Mouse (Mus musculus): ENCODE measurements around the gene Cpn2. TPM values are rescaled to one million over a fixed set of nuclear protein-coding genes. Genes with fewer than 3 reads are reported as not detected.

The Cpn2 gene
- polyA plus RNA-seq, 1 experiment from 2014 or later: not detected

- no peak overlapping the region for H3K4me2 ChIP-seq
- no peak overlapping the region for H3K9ac ChIP-seq
- H3K27ac ChIP-seq: no peak overlapping the region
- ATAC-seq (ENCODE audit: insufficient number of reproducible peaks, insufficient read depth, low FRiP score, low TSS enrichment, low read depth): no peak
- 84% methylated on average over 6 of the region's 6 CpGs for WGBS
- peaks cover 36% of the 10 kb centered on the region for H3K27me3 ChIP-seq
- H3K9me3 ChIP-seq: no peaks in the 10 kb centered on the region
- H3K4me3 ChIP-seq: no peak overlapping the region
- no peaks in the 10 kb centered on the region for H3K4me1 ChIP-seq
- H3K36me3 ChIP-seq: no peaks in the 10 kb centered on the region
Observed at GRCm38 (mm10) chr16:30302686-30303085, 35.4 kb upstream of the Cpn2 start.

DNA sequence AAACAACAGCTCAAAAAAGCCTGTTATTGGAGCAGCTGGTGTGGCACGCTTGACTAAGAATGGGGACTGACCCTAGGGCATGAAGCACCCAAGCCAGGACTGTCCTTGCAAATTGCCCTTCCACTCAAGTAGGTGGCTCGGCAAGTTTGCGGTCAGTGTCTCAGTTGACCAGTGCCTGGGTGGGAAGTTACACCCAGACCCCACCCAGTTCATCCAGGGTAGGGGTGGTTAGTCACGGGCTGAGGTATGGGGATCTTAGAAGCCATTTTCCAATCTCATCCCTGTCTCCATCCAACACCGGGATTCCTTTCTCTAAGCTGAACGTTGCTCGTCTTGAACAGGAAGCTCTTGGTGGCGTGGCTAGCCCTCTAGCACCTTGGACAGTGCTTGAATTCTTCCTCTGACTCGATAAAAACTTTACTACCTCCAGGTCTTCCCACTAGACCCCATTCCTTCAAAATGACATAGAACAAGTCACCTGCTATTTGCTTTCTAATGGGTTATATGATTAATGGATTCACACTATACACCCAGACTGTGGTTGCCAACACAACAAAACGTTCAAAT lies 32.5 kb upstream of the Cpn2 start:
- WGBS: 59% methylated on average over 10 of the region's 10 CpGs
- H3K36me3 ChIP-seq: no peaks in the 10 kb centered on the region
- H3K4me3 ChIP-seq: no peak overlapping the region
- no peaks in the 10 kb centered on the region for H3K4me1 ChIP-seq
- H3K27me3 ChIP-seq: peaks cover 18% of the 10 kb centered on the region
- ATAC-seq (ENCODE audit: insufficient number of reproducible peaks, insufficient read depth, low FRiP score, low TSS enrichment, low read depth): no peak
- no peak overlapping the region for H3K27ac ChIP-seq
- H3K9me3 ChIP-seq: no peaks in the 10 kb centered on the region
- no peak overlapping the region for H3K4me2 ChIP-seq
- no peak overlapping the region for H3K9ac ChIP-seq

GRCm38 (mm10) chr16:30297450-30297849 lies 30.2 kb upstream of the Cpn2 start:
- no peaks in the 10 kb centered on the region for H3K36me3 ChIP-seq
- WGBS: 82% methylated on average over 7 of the region's 7 CpGs
- H3K9me3 ChIP-seq: no peaks in the 10 kb centered on the region
- 0 out of 2 replicates have a peak, but pooled peaks cover 3% of the 10 kb centered on the region for H3K27me3 ChIP-seq
- no peak overlapping the region for H3K9ac ChIP-seq
- H3K4me3 ChIP-seq: no peak overlapping the region
- no peak overlapping the region for H3K27ac ChIP-seq
- no peak overlapping the region for H3K4me2 ChIP-seq
- peaks cover 6% of the 10 kb centered on the region; the same call in 1 of the 2 replicates for H3K4me1 ChIP-seq
- ATAC-seq (ENCODE audit: insufficient number of reproducible peaks, insufficient read depth, low FRiP score, low TSS enrichment, low read depth): no peak

- WGBS: 85% methylated on average over 11 of the region's 11 CpGs
- ATAC-seq (ENCODE audit: insufficient number of reproducible peaks, insufficient read depth, low FRiP score, low TSS enrichment, low read depth): no peak
- no peak overlapping the region for H3K4me2 ChIP-seq
- no peaks in the 10 kb centered on the region for H3K36me3 ChIP-seq
- H3K9me3 ChIP-seq: no peaks in the 10 kb centered on the region
- H3K9ac ChIP-seq: no peak overlapping the region
- 0 out of 2 replicates have a peak, but pooled peaks cover 2% of the 10 kb centered on the region for H3K27me3 ChIP-seq
- no peak overlapping the region for H3K27ac ChIP-seq
- peaks cover 6% of the 10 kb centered on the region; the same call in 1 of the 2 replicates for H3K4me1 ChIP-seq
- no peak overlapping the region for H3K4me3 ChIP-seq
Observed at GRCm38 (mm10) chr16:30296601-30297275, 29.4 kb upstream of the Cpn2 start.

DNA sequence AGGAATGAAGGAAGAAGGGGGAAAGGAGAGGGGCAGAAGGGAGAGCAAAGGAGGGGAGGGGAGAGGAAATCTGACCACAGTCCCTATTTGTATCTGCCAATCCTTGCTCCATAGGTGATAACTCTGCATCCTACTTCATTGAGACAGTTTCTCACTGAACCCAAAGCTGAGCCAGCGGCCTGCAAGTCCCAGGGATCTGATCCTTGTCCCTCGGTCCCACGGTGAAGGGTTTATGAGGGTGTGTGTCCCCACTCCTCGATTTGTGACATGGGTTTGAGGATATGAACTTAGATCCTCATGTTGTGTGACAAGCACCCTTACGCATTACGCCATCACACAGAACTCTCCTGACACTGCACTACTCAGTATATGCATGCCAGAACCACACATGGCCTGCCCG lies 27.8 kb upstream of the Cpn2 start:
- Histone ChIP-seq H3K9me3 (no peaks in the 10 kb centered on the region), H3K27ac (no peak overlapping the region), H3K4me3 (no peak overlapping the region), H3K27me3 (no peaks in the 10 kb centered on the region), H3K4me2 (no peak overlapping the region), H3K9ac (no peak overlapping the region), H3K36me3 (no peaks in the 10 kb centered on the region), H3K4me1 (peaks cover 6% of the 10 kb centered on the region; the same call in 1 of the 2 replicates)
- no peak for ATAC-seq (ENCODE audit: insufficient number of reproducible peaks, insufficient read depth, low FRiP score, low TSS enrichment, low read depth)
- WGBS: 83% methylated on average over 7 of the region's 7 CpGs

- Histone ChIP-seq H3K36me3 (no peaks in the 10 kb centered on the region), H3K4me3 (no peak overlapping the region), H3K4me2 (no peak overlapping the region), H3K27me3 (no peaks in the 10 kb centered on the region), H3K9ac (no peak overlapping the region), H3K4me1 (peaks cover 11% of the 10 kb centered on the region), H3K27ac (no peak overlapping the region), H3K9me3 (no peaks in the 10 kb centered on the region)
- ATAC-seq (ENCODE audit: insufficient number of reproducible peaks, insufficient read depth, low FRiP score, low TSS enrichment, low read depth): no peak
- WGBS: 88% methylated on average over 6 of the region's 6 CpGs
Observed at GRCm38 (mm10) chr16:30290436-30290835, 23.1 kb upstream of the Cpn2 start.

DNA sequence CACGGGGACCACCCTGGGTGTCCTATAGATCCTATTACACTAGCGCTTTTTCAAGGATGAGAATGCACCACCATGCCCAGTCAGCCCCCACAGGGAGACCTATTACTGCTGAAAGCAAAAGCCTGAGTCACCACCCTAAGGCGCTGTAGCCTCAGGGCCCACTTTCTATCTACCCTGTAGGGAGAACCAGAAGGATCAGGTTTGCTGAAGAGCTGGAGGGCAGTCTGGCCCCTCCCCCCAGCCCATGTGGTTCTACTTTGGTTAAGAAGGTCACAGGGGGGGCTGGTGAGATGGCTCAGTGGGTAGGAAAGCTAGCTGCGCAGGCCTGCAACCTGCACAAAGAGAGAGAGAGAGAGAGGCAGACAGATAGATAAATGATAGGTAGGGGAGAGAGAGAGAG lies 18.4 kb upstream of the Cpn2 start:
- Histone ChIP-seq H3K27me3 (peaks cover 29% of the 10 kb centered on the region), H3K36me3 (no peaks in the 10 kb centered on the region), H3K4me2 (no peak overlapping the region), H3K9me3 (no peaks in the 10 kb centered on the region), H3K4me1 (peaks cover 39% of the 10 kb centered on the region), H3K27ac (no peak overlapping the region), H3K9ac (no peak overlapping the region), H3K4me3 (no peak overlapping the region)
- 38% methylated on average over 4 of the region's 4 CpGs for WGBS
- ATAC-seq (ENCODE audit: insufficient number of reproducible peaks, insufficient read depth, low FRiP score, low TSS enrichment, low read depth): no peak

DNA sequence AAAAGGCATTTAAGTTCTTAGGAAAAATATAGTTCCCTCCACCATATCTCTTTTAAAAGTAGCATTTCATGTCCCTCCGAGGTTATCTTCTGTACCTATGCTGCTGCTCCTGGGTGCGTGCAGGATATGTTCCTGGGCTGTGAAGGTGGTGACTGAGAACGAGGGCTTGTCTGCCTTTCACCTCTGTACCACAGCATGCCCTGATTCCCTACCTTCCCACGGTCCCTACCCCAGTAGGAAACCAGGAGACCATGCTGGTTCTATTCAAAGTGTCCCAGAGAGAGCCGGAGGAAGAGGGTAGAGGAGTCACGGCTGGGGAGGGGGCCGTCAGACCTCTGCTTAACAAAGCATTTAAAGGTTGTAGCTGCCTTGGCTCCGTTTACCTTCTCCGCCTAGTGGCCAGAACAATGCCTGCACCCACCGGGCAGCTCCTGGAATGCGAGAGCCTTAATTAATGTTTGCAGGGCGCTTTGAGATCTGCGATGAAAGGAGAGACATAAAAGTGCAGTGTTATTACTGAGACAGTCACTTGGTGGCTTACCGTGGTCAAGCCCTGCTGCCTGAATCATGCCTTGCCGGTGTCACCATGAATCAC lies 16.5 kb upstream of the Cpn2 start:
- no peak for ATAC-seq (ENCODE audit: insufficient number of reproducible peaks, insufficient read depth, low FRiP score, low TSS enrichment, low read depth)
- Histone ChIP-seq H3K4me2 (peak overlapping the region; percentile 49), H3K9me3 (no peaks in the 10 kb centered on the region), H3K27ac (no peak overlapping the region), H3K4me3 (peak overlapping the region; percentile 20; the same call in 1 of the 2 replicates), H3K4me1 (peaks cover 47% of the 10 kb centered on the region), H3K36me3 (no peaks in the 10 kb centered on the region), H3K27me3 (peaks cover 29% of the 10 kb centered on the region), H3K9ac (peak overlapping the region; percentile 57; the same call in 1 of the 2 replicates)
- WGBS: 3% methylated on average over 15 of the region's 15 CpGs

DNA sequence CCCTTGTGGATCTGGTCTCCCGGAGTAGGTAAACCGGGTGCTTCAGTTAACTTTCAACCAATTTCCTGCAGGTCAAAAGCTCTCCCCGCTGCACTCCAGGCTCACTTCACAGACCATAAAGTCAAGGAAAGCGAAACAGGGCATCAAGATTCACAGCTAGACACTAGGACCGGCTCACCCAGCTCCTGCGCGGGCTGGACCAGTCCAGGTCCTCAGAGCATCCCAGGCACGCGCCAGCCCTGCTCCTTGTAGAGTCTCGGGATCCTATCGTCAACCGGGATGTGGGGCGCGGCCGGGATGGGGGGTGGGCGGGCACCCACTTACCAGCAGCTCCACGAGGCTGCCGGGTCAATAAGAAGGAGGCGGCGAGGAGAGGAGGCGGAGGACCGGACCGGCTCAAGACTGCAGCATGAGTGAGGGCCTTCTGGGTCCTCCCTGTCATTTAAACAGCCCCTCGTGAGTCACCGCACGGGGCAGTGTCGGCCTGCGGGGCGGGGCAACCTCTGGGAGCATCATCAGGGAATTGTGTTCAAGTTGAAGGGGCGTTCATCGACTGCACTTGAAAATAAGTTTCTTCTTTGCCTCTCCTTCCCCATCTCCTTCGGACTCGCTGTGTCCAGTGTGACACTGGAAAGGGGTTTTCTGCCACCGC lies 15.7 kb upstream of the Cpn2 start, which contains the start of gene Lrrc15:
TSS of gene Lrrc15 (minus strand) at position 413 of the 652 bp plus-strand sequence.
- Histone ChIP-seq H3K4me1 (peaks cover 53% of the 10 kb centered on the region), H3K9ac (peak within 1 kb of the TSS; percentile 57)
- no peak for ATAC-seq (ENCODE audit: insufficient number of reproducible peaks, insufficient read depth, low FRiP score, low TSS enrichment, low read depth)

GRCm38 (mm10) chr16:30280676-30281297 lies 13.5 kb upstream of the Cpn2 start:
- Histone ChIP-seq H3K4me3 (no peak overlapping the region), H3K4me2 (peak overlapping the region; percentile 27), H3K4me1 (peaks cover 63% of the 10 kb centered on the region), H3K9me3 (no peaks in the 10 kb centered on the region), H3K27ac (peak overlapping the region; percentile 72), H3K36me3 (no peaks in the 10 kb centered on the region), H3K27me3 (peaks cover 29% of the 10 kb centered on the region), H3K9ac (0 out of 2 replicates have a peak overlapping the region, but pooled peaks have one; percentile 37)
- no peak for ATAC-seq (ENCODE audit: insufficient number of reproducible peaks, insufficient read depth, low FRiP score, low TSS enrichment, low read depth)
- 3% methylated on average over 4 of the region's 4 CpGs for WGBS

More for the DNA sequence above, 15.7 kb upstream of the Cpn2 start, which contains the start of gene Lrrc15:
- H3K27me3 ChIP-seq: peaks cover 29% of the 10 kb centered on the region
- peak within 1 kb of the TSS; percentile 37 for H3K4me3 ChIP-seq
- H3K4me2 ChIP-seq: peak within 1 kb of the TSS; percentile 66
- no peaks in the 10 kb centered on the region for H3K36me3 ChIP-seq
- no peaks in the 10 kb centered on the region for H3K9me3 ChIP-seq
- WGBS: 7% methylated on average over 34 of the region's 34 CpGs
- H3K27ac ChIP-seq: no peak within 1 kb of the TSS

DNA sequence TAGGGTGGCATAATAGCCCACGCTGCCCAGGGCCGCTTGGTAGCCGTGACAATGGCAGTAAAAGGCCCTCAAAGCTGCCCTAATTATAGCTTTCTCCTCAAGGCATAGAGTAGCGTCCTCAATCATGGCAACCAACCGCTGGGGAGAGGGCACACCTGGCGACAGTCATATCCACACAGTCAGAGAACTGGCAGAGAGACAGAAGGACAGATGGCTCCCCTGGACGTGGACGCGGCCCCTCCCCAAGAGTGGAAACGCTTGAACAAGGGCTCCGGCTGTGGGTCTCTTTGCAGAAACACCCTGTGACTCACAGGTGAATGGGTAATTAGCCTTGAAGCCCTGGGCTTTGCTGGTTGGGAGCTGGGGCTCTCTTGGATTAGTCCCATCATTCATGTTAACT lies 11.1 kb upstream of the Cpn2 start:
- Histone ChIP-seq H3K27me3 (peaks cover 12% of the 10 kb centered on the region), H3K9me3 (no peaks in the 10 kb centered on the region), H3K9ac (no peak overlapping the region), H3K27ac (no peak overlapping the region), H3K4me2 (no peak overlapping the region), H3K36me3 (no peaks in the 10 kb centered on the region), H3K4me1 (peaks cover 54% of the 10 kb centered on the region), H3K4me3 (no peak overlapping the region)
- ATAC-seq (ENCODE audit: insufficient number of reproducible peaks, insufficient read depth, low FRiP score, low TSS enrichment, low read depth): no peak
- 77% methylated on average over 11 of the region's 11 CpGs for WGBS
